Mouse (Mus musculus) embryonic facial prominence, embryonic 11.5 days (tissue): ENCODE measurements around the gene Wdr24. TPM values are rescaled to one million over a fixed set of nuclear protein-coding genes. Genes with fewer than 3 reads are reported as not detected.

Source experiments
- ATAC-seq: fragments of 200-750 bp; cut with Nextera tagmentation; replicated peaks from 2 replicates; pipeline ENCODE4 v1.8.0; 2017; ENCODE audit warnings: low read depth; ENCODE audit not compliant: insufficient number of reproducible peaks, low FRiP score, low TSS enrichment
- DNase-seq: peaks from one replicate; pipeline ENCODE4 v3.0.0-alpha.2; 2015; ENCODE audit warnings: low spot score
- H3K27ac ChIP-seq: fragments of 300-500 bp; sonication (generic); replicated peaks from 2 replicates; pipeline ENCODE4 v1.5.1; 2014; ENCODE audit warnings: mild to moderate bottlenecking, low read depth, low read length, control low read depth
- H3K27me3 ChIP-seq: fragments of 300-500 bp; sonication (generic); 2 replicates; pipeline ENCODE4 v1.6.1; 2014; ENCODE audit warnings: mild to moderate bottlenecking, low read length, moderate library complexity, mixed read lengths; ENCODE audit not compliant: control insufficient read depth, insufficient read depth
- H3K36me3 ChIP-seq: fragments of 300-500 bp; sonication (generic); replicated peaks from 2 replicates; pipeline ENCODE4 v1.6.1; 2014; ENCODE audit warnings: low read depth, mild to moderate bottlenecking, low read length, moderate library complexity, mixed read lengths; ENCODE audit not compliant: control insufficient read depth, insufficient read depth
- H3K4me1 ChIP-seq: fragments of 300-500 bp; sonication (generic); 2 replicates; pipeline ENCODE4 v1.6.1; 2014; ENCODE audit warnings: low read length, mixed read lengths; ENCODE audit not compliant: control insufficient read depth, insufficient read depth
- H3K4me2 ChIP-seq: fragments of 300-500 bp; sonication (generic); 2 replicates; pipeline ENCODE4 v1.6.1; 2014; ENCODE audit warnings: low read depth, mild to moderate bottlenecking, control low read depth, low read length, moderate library complexity
- H3K4me3 ChIP-seq: fragments of 300-500 bp; sonication (generic); 2 replicates; pipeline ENCODE4 v1.5.1; 2014; ENCODE audit warnings: low read depth, low read length, control low read depth
- H3K9ac ChIP-seq: fragments of 300-500 bp; sonication (generic); replicated peaks from 2 replicates; pipeline ENCODE4 v1.6.1; 2014; ENCODE audit warnings: mild to moderate bottlenecking, control low read depth, low read length
- H3K9me3 ChIP-seq: fragments of 300-500 bp; sonication (generic); replicated peaks from 2 replicates; pipeline ENCODE4 v1.6.1; 2016; ENCODE audit warnings: mild to moderate bottlenecking, low read length, inconsistent platforms, mixed read lengths; ENCODE audit not compliant: control insufficient read depth
- WGBS: fragments of 180-500 bp; shearing (Covaris S2); extraction: QIAGEN DNeasy Blood & Tissue Kit; methylation state at CpG from one replicate; pipeline ENCODE4 v1.1.7; 2014; 5-methylcytosine and 5-hydroxymethylcytosine counted together
- polyA plus RNA-seq: library from polyadenylated mRNA; unstranded; fragments of >200 nt; fragmentation: Nextera tagmentation; extraction: Ambion mirVana; gene quantifications from 2 replicates; pipeline ENCODE4 v1.2.1, GENCODE M21; 2014

Gene Wdr24
- polyA plus RNA-seq, 1 experiment from 2014 or later = 24.5 TPM

DNA sequence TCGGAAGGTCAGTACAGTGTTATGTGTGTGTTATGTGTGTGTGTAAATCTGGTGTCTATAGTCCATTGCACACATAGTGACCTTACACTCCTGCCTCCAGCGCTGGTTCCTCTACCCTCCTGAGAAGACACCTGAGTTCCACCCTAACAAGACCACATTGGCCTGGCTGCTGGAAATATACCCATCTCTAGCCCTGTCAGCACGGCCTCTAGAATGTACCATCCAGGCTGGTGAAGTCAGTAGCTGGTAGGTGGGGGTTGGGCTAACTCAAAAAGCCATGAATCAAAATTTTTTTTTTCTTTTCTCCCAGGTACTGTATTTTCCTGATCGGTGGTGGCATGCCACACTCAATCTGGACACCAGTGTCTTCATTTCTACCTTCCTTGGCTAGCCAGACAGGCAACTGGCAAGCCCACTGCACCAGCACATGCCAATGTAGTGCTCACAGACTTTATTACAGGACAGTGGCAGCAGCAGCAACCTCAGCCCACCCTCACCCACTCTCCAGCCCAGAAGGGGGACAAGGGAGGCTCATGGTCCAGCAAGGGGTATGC, 6.8 kb downstream of the Wdr24 start:
- Histone ChIP-seq H3K27me3 (no peaks in the 10 kb centered on the region), H3K4me2 (peak overlapping the region; percentile 42; the same call in 1 of the 2 replicates), H3K9me3 (no peaks in the 10 kb centered on the region), H3K4me1 (peaks cover 23% of the 10 kb centered on the region), H3K27ac (no peak overlapping the region), H3K9ac (no peak overlapping the region), H3K4me3 (no peak overlapping the region), H3K36me3 (peaks cover 2% of the 10 kb centered on the region)
- no peak for DNase-seq
- ATAC-seq = no peak
- WGBS = 89% methylated on average over 4 of the region's 4 CpGs

DNA sequence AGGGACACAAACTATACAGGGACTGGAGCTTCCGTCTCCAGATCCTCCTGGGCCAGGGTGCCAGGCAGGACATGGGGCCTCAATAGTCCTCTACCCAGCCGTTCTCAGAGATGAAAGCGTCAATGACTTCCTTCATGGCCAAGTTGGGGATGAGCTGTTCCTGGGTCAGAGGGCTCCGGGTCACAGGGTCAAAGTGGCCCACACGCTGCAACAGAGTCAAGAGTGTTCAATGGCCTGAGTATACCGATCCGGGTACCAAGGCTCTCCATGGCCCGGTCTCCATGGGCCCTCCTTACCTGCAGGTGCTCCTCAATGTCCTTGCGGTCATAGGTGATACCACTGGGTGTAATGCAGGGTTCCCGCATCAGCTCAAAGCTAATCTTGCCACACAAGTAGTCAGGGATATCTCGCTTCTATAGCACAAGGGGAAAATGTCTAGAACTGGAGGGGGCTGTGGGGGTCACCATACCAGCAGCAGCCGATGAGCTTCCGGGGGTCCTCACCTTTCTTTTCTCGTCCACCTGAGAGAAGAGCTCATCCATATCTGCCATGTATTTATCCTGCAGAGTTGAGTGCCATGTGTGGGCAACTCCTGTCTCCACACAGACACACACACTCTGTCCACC, 7.5 kb downstream of the Wdr24 start:
- 84% methylated on average over 14 of the region's 14 CpGs for WGBS
- Histone ChIP-seq H3K4me1 (peaks cover 23% of the 10 kb centered on the region), H3K9me3 (no peaks in the 10 kb centered on the region), H3K4me2 (peak overlapping the region; percentile 75), H3K27ac (no peak overlapping the region), H3K27me3 (no peaks in the 10 kb centered on the region), H3K4me3 (peak overlapping the region; percentile 89; the same call in 1 of the 2 replicates), H3K9ac (no peak overlapping the region), H3K36me3 (peaks cover 2% of the 10 kb centered on the region)
- ATAC-seq (no peak), DNase-seq (no peak)

GRCm38 (mm10) chr17:25831451-25832281, 8.2 kb downstream of the Wdr24 start:
- H3K27me3 ChIP-seq = no peaks in the 10 kb centered on the region
- DNase-seq = no peak
- no peak for ATAC-seq
- H3K4me1 ChIP-seq = peaks cover 27% of the 10 kb centered on the region
- peak overlapping the region; percentile 89 for H3K4me3 ChIP-seq
- H3K27ac ChIP-seq = no peak overlapping the region
- peaks cover 2% of the 10 kb centered on the region for H3K36me3 ChIP-seq
- H3K9ac ChIP-seq = peak overlapping the region; percentile 87
- WGBS = 59% methylated on average over 21 of the region's 21 CpGs
- peak overlapping the region; percentile 75 for H3K4me2 ChIP-seq
- H3K9me3 ChIP-seq = no peaks in the 10 kb centered on the region

GRCm38 (mm10) chr17:25832436-25833290, 9.2 kb downstream of the Wdr24 start:
- DNase-seq (peak; percentile 99), ATAC-seq (peak; percentile 83)
- under 1% methylated on average over 73 of the region's 77 CpGs for WGBS
- H3K27ac ChIP-seq = peak overlapping the region; percentile 89
- H3K9me3 ChIP-seq = no peaks in the 10 kb centered on the region
- no peaks in the 10 kb centered on the region for H3K27me3 ChIP-seq
- peak overlapping the region; percentile 87 for H3K9ac ChIP-seq
- H3K36me3 ChIP-seq = peaks cover 2% of the 10 kb centered on the region
- H3K4me3 ChIP-seq = peak overlapping the region; percentile 89
- H3K4me2 ChIP-seq = peak overlapping the region; percentile 75
- H3K4me1 ChIP-seq = peaks cover 31% of the 10 kb centered on the region

DNA sequence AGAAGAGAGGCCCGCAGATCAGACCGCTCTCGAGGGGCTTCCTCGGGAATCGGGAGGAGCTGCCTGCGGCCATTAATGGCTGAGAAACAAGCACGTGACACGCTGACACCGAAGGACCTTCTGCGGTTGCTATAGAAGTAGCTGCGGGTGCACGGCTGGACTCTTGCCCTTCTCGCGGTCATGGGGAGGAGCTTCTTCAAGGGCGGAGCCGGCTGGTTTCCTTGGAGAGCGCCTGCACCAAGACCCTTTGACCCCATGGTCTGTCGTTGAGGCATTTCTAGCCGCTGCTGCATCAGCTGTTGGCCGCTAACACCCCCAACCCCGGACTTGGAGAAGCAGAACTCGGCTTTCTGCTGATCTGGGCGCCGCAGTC, 9.8 kb downstream of the Wdr24 start, which contains the start of gene Stub1:
Stub1 (minus strand) TSS at position 114 of the 373 bp plus-strand sequence.
- H3K9me3 ChIP-seq = no peaks in the 10 kb centered on the region
- under 1% methylated on average over 24 of the region's 24 CpGs for WGBS
- H3K27me3 ChIP-seq = no peaks in the 10 kb centered on the region
- H3K4me1 ChIP-seq = peaks cover 30% of the 10 kb centered on the region
- peaks cover 2% of the 10 kb centered on the region for H3K36me3 ChIP-seq
- H3K4me2 ChIP-seq = peak within 1 kb of the TSS; percentile 75
- ATAC-seq (no peak; the same call in 1 of the 2 replicates), DNase-seq (peak; percentile 87)
- peak within 1 kb of the TSS; percentile 89 for H3K27ac ChIP-seq
- peak within 1 kb of the TSS; percentile 87 for H3K9ac ChIP-seq
- peak within 1 kb of the TSS; percentile 89 for H3K4me3 ChIP-seq

- peak overlapping the region; percentile 89; the same call in 1 of the 2 replicates for H3K27ac ChIP-seq
- no peaks in the 10 kb centered on the region for H3K27me3 ChIP-seq
- peak overlapping the region; percentile 89 for H3K4me3 ChIP-seq
- no peak for ATAC-seq
- no peaks in the 10 kb centered on the region for H3K9me3 ChIP-seq
- no peak for DNase-seq
- peak overlapping the region; percentile 87 for H3K9ac ChIP-seq
- peaks cover 28% of the 10 kb centered on the region for H3K4me1 ChIP-seq
- H3K4me2 ChIP-seq = peak overlapping the region; percentile 75
- 50% methylated on average over 6 of the region's 6 CpGs for WGBS
- peaks cover 4% of the 10 kb centered on the region for H3K36me3 ChIP-seq
Measured at GRCm38 (mm10) chr17:25833961-25834594, 10.7 kb downstream of the Wdr24 start.

DNA sequence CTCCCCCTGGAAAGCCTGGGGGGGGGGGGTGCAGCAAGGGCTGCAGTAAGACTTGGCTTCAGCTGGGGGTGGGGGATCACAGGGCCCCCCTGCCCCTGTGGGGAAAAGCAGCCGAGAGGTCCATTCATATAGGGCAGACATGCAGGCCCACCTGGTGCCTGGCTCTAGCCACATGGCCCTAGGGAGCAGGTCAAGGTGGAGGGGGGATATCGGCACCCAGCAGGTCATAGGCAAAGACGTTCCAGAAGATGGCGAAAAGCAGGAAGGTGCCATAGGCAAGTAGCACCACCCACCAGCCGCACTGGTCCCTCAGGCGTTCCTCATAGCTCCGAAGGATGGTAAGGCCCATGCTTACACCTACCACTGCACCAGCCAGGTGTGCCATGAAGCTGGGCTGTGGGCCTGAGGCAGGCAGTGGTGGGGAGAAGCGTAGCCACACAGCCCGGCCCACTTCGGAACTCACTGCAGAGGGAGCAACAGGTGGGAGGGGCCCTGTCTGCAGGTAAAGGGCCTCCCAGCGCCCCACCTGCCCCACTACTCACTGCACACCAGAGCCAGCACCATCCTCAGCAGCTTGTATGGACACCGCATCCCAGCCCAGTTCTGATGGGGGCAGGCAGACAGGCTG, 11.3 kb downstream of the Wdr24 start:
- no peak for DNase-seq

More for the DNA sequence above, 11.3 kb downstream of the Wdr24 start:
- H3K4me2 ChIP-seq = peak overlapping the region; percentile 75
- peak overlapping the region; percentile 89 for H3K4me3 ChIP-seq
- WGBS = 87% methylated on average over 11 of the region's 12 CpGs
- H3K36me3 ChIP-seq = peaks cover 6% of the 10 kb centered on the region
- no peak overlapping the region for H3K27ac ChIP-seq
- H3K4me1 ChIP-seq = peaks cover 28% of the 10 kb centered on the region
- no peaks in the 10 kb centered on the region for H3K27me3 ChIP-seq
- peak overlapping the region; percentile 87 for H3K9ac ChIP-seq
- no peaks in the 10 kb centered on the region for H3K9me3 ChIP-seq
- ATAC-seq = no peak
